Mouse (Mus musculus) liver, embryonic 16.5 days (tissue): ENCODE measurements around the gene Olfr556. TPM values are rescaled to one million over a fixed set of nuclear protein-coding genes. Genes with fewer than 3 reads are reported as not detected.

Experiments
- polyA plus RNA-seq: library from polyadenylated mRNA; unstranded; fragments of >200 nt; fragmentation: Nextera tagmentation; extraction: Ambion mirVana; gene quantifications from 2 replicates; pipeline ENCODE4 v1.2.1, GENCODE M21; 2015

Olfr556 gene
- polyA plus RNA-seq, 1 experiment from 2014 or later: not detected

Other genes starting within 250 kb of the Olfr556 start
- gene Rrm1, start 223.2 kb upstream of the Olfr556 start, polyA plus RNA-seq: 153 and 174 TPM in 2 replicates
- gene Olfr543, start 183.2 kb upstream of the Olfr556 start, polyA plus RNA-seq: 0.30 and 0.43 TPM in 2 replicates
- gene Olfr544, start 176.6 kb upstream of the Olfr556 start, polyA plus RNA-seq: 0.05 and 0.08 TPM in 2 replicates
- gene Olfr545, start 165.3 kb upstream of the Olfr556 start, polyA plus RNA-seq: not detected in 2 replicates
- gene Olfr547, start 130.2 kb upstream of the Olfr556 start, polyA plus RNA-seq: not detected in 2 replicates
- gene Olfr548-ps1, start 124.0 kb upstream of the Olfr556 start, polyA plus RNA-seq: not detected in 2 replicates
- not detected in 2 replicates for gene Olfr549, start 115.0 kb upstream of the Olfr556 start, polyA plus RNA-seq
- 0.25 and 0.37 TPM in 2 replicates for gene Trim21, start 99.4 kb upstream of the Olfr556 start, polyA plus RNA-seq
- not detected in 2 replicates for gene Olfr550, start 93.5 kb upstream of the Olfr556 start, polyA plus RNA-seq
- gene Olfr551, start 73.0 kb upstream of the Olfr556 start, polyA plus RNA-seq: not detected in 2 replicates
- gene Olfr552, start 67.1 kb upstream of the Olfr556 start, polyA plus RNA-seq: not detected in 2 replicates
- gene Olfr553, start 46.7 kb upstream of the Olfr556 start, polyA plus RNA-seq: not detected in 2 replicates
- not detected in 2 replicates for gene Olfr554, start 26.5 kb upstream of the Olfr556 start, polyA plus RNA-seq
- not detected in 2 replicates for gene Olfr555, start 6.1 kb upstream of the Olfr556 start, polyA plus RNA-seq
- gene Trim68, start 22.4 kb downstream of the Olfr556 start, polyA plus RNA-seq: 1.1 and 1.5 TPM in 2 replicates
- not detected in 2 replicates for gene Olfr557, start 31.0 kb downstream of the Olfr556 start, polyA plus RNA-seq
- not detected in 2 replicates for gene Olfr558, start 37.3 kb downstream of the Olfr556 start, polyA plus RNA-seq
- not detected in 2 replicates for gene Olfr33, start 54.2 kb downstream of the Olfr556 start, polyA plus RNA-seq
- not detected in 2 replicates for gene Olfr559, start 62.6 kb downstream of the Olfr556 start, polyA plus RNA-seq
- gene Olfr560, start 94.5 kb downstream of the Olfr556 start, polyA plus RNA-seq: not detected in 2 replicates
- gene Olfr78, start 94.6 kb downstream of the Olfr556 start, polyA plus RNA-seq: 0.02 and 0.04 TPM in 2 replicates
- gene Olfr561, start 106.3 kb downstream of the Olfr556 start, polyA plus RNA-seq: not detected in 2 replicates
- gene Olfr564, start 138.6 kb downstream of the Olfr556 start, polyA plus RNA-seq: not detected in 2 replicates
- not detected in 2 replicates for gene Olfr566, start 193.9 kb downstream of the Olfr556 start, polyA plus RNA-seq
- not detected in 2 replicates for gene Olfr568, start 212.2 kb downstream of the Olfr556 start, polyA plus RNA-seq
- gene Olfr569, start 226.0 kb downstream of the Olfr556 start, polyA plus RNA-seq: not detected in 2 replicates
- gene Olfr570, start 229.7 kb downstream of the Olfr556 start, polyA plus RNA-seq: not detected in 2 replicates